Mouse (Mus musculus): Measurements from ENCODE around the gene St5. TPM values are rescaled to one million over a fixed set of nuclear protein-coding genes. Genes with fewer than 3 reads are reported as not detected.

The St5 gene
- polyA plus RNA-seq, 1 experiment from 2014 or later: 38.7 TPM

GRCm38 (mm10) chr7:109620967-109621366 lies 82.4 kb downstream of the St5 start:
- WGBS: 16% methylated on average over 2 of the region's 2 CpGs

GRCm38 (mm10) chr7:109620288-109620687 lies 83.1 kb downstream of the St5 start:
- no peak overlapping the region for H3K27ac ChIP-seq (ENCODE audit: low read depth, low read length)

More at GRCm38 (mm10) chr7:109620967-109621366, 82.4 kb downstream of the St5 start:
- Histone ChIP-seq H3K36me3 (ENCODE audit: control insufficient read depth, insufficient read depth, low read length) (no peaks in the 10 kb centered on the region), H3K27ac (ENCODE audit: low read depth, low read length) (no peak overlapping the region), H3K4me3 (ENCODE audit: low read depth, low read length) (no peak overlapping the region), H3K9ac (ENCODE audit: low read depth, low read length) (no peak overlapping the region), H3K9me3 (ENCODE audit: control insufficient read depth, low read length) (no peaks in the 10 kb centered on the region), H3K4me1 (replicated peaks; ENCODE audit: control insufficient read depth, insufficient read depth, low read length) (peaks cover 32% of the 10 kb centered on the region), H3K4me2 (no peak overlapping the region), H3K27me3 (replicated peaks; ENCODE audit: control insufficient read depth, insufficient read depth, low read length) (no peaks in the 10 kb centered on the region)
- DNase-seq (ENCODE audit: low spot score): no peak
- ATAC-seq (replicated peaks; ENCODE audit: low FRiP score): no peak

GRCm38 (mm10) chr7:109618721-109619120 lies 84.7 kb downstream of the St5 start:
- Histone ChIP-seq H3K9me3 (ENCODE audit: control insufficient read depth, low read length) (no peaks in the 10 kb centered on the region), H3K4me3 (ENCODE audit: low read depth, low read length) (no peak overlapping the region), H3K4me2 (no peak overlapping the region), H3K4me1 (replicated peaks; ENCODE audit: control insufficient read depth, insufficient read depth, low read length) (peaks cover 42% of the 10 kb centered on the region), H3K36me3 (ENCODE audit: control insufficient read depth, insufficient read depth, low read length) (no peaks in the 10 kb centered on the region), H3K27ac (ENCODE audit: low read depth, low read length) (no peak overlapping the region), H3K9ac (ENCODE audit: low read depth, low read length) (no peak overlapping the region), H3K27me3 (replicated peaks; ENCODE audit: control insufficient read depth, insufficient read depth, low read length) (no peaks in the 10 kb centered on the region)
- ATAC-seq (replicated peaks; ENCODE audit: low FRiP score) (no peak), DNase-seq (ENCODE audit: low spot score) (no peak)
- WGBS: 23% methylated on average over 6 of the region's 6 CpGs

More at GRCm38 (mm10) chr7:109620288-109620687, 83.1 kb downstream of the St5 start:
- DNase-seq (ENCODE audit: low spot score) (no peak), ATAC-seq (replicated peaks; ENCODE audit: low FRiP score) (no peak)
- Histone ChIP-seq H3K4me2 (no peak overlapping the region), H3K9me3 (ENCODE audit: control insufficient read depth, low read length) (no peaks in the 10 kb centered on the region), H3K36me3 (ENCODE audit: control insufficient read depth, insufficient read depth, low read length) (no peaks in the 10 kb centered on the region), H3K27me3 (replicated peaks; ENCODE audit: control insufficient read depth, insufficient read depth, low read length) (no peaks in the 10 kb centered on the region), H3K9ac (ENCODE audit: low read depth, low read length) (no peak overlapping the region), H3K4me3 (ENCODE audit: low read depth, low read length) (no peak overlapping the region), H3K4me1 (replicated peaks; ENCODE audit: control insufficient read depth, insufficient read depth, low read length) (peaks cover 39% of the 10 kb centered on the region)
- WGBS: 78% methylated on average over 3 of the region's 3 CpGs

GRCm38 (mm10) chr7:109617838-109618237 lies 85.6 kb downstream of the St5 start:
- Histone ChIP-seq H3K27ac (ENCODE audit: low read depth, low read length) (no peak overlapping the region), H3K4me2 (no peak overlapping the region), H3K9me3 (ENCODE audit: control insufficient read depth, low read length) (no peaks in the 10 kb centered on the region), H3K9ac (ENCODE audit: low read depth, low read length) (no peak overlapping the region), H3K4me1 (replicated peaks; ENCODE audit: control insufficient read depth, insufficient read depth, low read length) (peaks cover 45% of the 10 kb centered on the region), H3K4me3 (ENCODE audit: low read depth, low read length) (no peak overlapping the region), H3K36me3 (ENCODE audit: control insufficient read depth, insufficient read depth, low read length) (no peaks in the 10 kb centered on the region), H3K27me3 (replicated peaks; ENCODE audit: control insufficient read depth, insufficient read depth, low read length) (no peaks in the 10 kb centered on the region)
- DNase-seq (ENCODE audit: low spot score) (no peak), ATAC-seq (replicated peaks; ENCODE audit: low FRiP score) (no peak)
- WGBS: 74% methylated on average over 3 of the region's 3 CpGs

GRCm38 (mm10) chr7:109616034-109616979 lies 87.1 kb downstream of the St5 start:
- no peaks in the 10 kb centered on the region for H3K36me3 ChIP-seq (ENCODE audit: control insufficient read depth, insufficient read depth, low read length)
- H3K4me1 ChIP-seq (replicated peaks; ENCODE audit: control insufficient read depth, insufficient read depth, low read length): peaks cover 38% of the 10 kb centered on the region
- DNase-seq (ENCODE audit: low spot score) (peak; percentile 64), ATAC-seq (replicated peaks; ENCODE audit: low FRiP score) (peak; percentile 85)
- H3K4me3 ChIP-seq (ENCODE audit: low read depth, low read length): peak overlapping the region; percentile 30
- H3K27ac ChIP-seq (ENCODE audit: low read depth, low read length): peak overlapping the region; percentile 72
- 11% methylated on average over 25 of the region's 25 CpGs for WGBS
- peak overlapping the region; percentile 43 for H3K9ac ChIP-seq (ENCODE audit: low read depth, low read length)
- H3K4me2 ChIP-seq: peak overlapping the region; percentile 64
- no peaks in the 10 kb centered on the region for H3K9me3 ChIP-seq (ENCODE audit: control insufficient read depth, low read length)
- H3K27me3 ChIP-seq (replicated peaks; ENCODE audit: control insufficient read depth, insufficient read depth, low read length): no peaks in the 10 kb centered on the region

GRCm38 (mm10) chr7:109615601-109616000 lies 87.8 kb downstream of the St5 start:
- Histone ChIP-seq H3K9ac (ENCODE audit: low read depth, low read length) (no peak overlapping the region), H3K27me3 (replicated peaks; ENCODE audit: control insufficient read depth, insufficient read depth, low read length) (no peaks in the 10 kb centered on the region), H3K4me3 (ENCODE audit: low read depth, low read length) (peak overlapping the region; percentile 30), H3K9me3 (ENCODE audit: control insufficient read depth, low read length) (no peaks in the 10 kb centered on the region), H3K4me1 (replicated peaks; ENCODE audit: control insufficient read depth, insufficient read depth, low read length) (peaks cover 34% of the 10 kb centered on the region), H3K4me2 (peak overlapping the region; percentile 64), H3K36me3 (ENCODE audit: control insufficient read depth, insufficient read depth, low read length) (no peaks in the 10 kb centered on the region), H3K27ac (ENCODE audit: low read depth, low read length) (no peak overlapping the region)
- WGBS: 44% methylated on average over 4 of the region's 4 CpGs
- ATAC-seq (replicated peaks; ENCODE audit: low FRiP score) (no peak), DNase-seq (ENCODE audit: low spot score) (no peak)

- no peak for ATAC-seq (replicated peaks; ENCODE audit: low FRiP score)
- no peak for DNase-seq (ENCODE audit: low spot score)
- no peak overlapping the region for H3K4me3 ChIP-seq (ENCODE audit: low read depth, low read length)
- 63% methylated on average over 4 of the region's 4 CpGs for WGBS
- no peaks in the 10 kb centered on the region for H3K27me3 ChIP-seq (replicated peaks; ENCODE audit: control insufficient read depth, insufficient read depth, low read length)
- peaks cover 34% of the 10 kb centered on the region for H3K4me1 ChIP-seq (replicated peaks; ENCODE audit: control insufficient read depth, insufficient read depth, low read length)
- H3K9ac ChIP-seq (ENCODE audit: low read depth, low read length): no peak overlapping the region
- H3K9me3 ChIP-seq (ENCODE audit: control insufficient read depth, low read length): no peaks in the 10 kb centered on the region
- no peaks in the 10 kb centered on the region for H3K36me3 ChIP-seq (ENCODE audit: control insufficient read depth, insufficient read depth, low read length)
- no peak overlapping the region for H3K27ac ChIP-seq (ENCODE audit: low read depth, low read length)
- H3K4me2 ChIP-seq: no peak overlapping the region
Observed at GRCm38 (mm10) chr7:109614939-109615338, 88.5 kb downstream of the St5 start.

- Histone ChIP-seq H3K4me2 (no peak overlapping the region), H3K4me1 (replicated peaks; ENCODE audit: control insufficient read depth, insufficient read depth, low read length) (peaks cover 34% of the 10 kb centered on the region), H3K4me3 (ENCODE audit: low read depth, low read length) (no peak overlapping the region), H3K9me3 (ENCODE audit: control insufficient read depth, low read length) (no peaks in the 10 kb centered on the region), H3K36me3 (ENCODE audit: control insufficient read depth, insufficient read depth, low read length) (no peaks in the 10 kb centered on the region), H3K27me3 (replicated peaks; ENCODE audit: control insufficient read depth, insufficient read depth, low read length) (no peaks in the 10 kb centered on the region), H3K9ac (ENCODE audit: low read depth, low read length) (no peak overlapping the region), H3K27ac (ENCODE audit: low read depth, low read length) (no peak overlapping the region)
- WGBS: 74% methylated on average over 5 of the region's 5 CpGs
- ATAC-seq (replicated peaks; ENCODE audit: low FRiP score): no peak
- DNase-seq (ENCODE audit: low spot score): no peak
Observed at GRCm38 (mm10) chr7:109613531-109614021, 89.8 kb downstream of the St5 start.

All from liver, embryonic 11.5 days (tissue).